Mouse (Mus musculus) heart, adult 9 months (tissue): ENCODE results near the gene Cbx6.

Experiments used
- DNase-seq, 2 experiments: peaks; one replicate each; pipeline ENCODE4 v3.0.0; 2022; ENCODE audit warnings: low spot score in 2 of 2

The Cbx6 gene

GRCm38 (mm10) chr15:79803533-79804351, 30.7 kb downstream of the Cbx6 start:
- no peak for DNase-seq

DNA sequence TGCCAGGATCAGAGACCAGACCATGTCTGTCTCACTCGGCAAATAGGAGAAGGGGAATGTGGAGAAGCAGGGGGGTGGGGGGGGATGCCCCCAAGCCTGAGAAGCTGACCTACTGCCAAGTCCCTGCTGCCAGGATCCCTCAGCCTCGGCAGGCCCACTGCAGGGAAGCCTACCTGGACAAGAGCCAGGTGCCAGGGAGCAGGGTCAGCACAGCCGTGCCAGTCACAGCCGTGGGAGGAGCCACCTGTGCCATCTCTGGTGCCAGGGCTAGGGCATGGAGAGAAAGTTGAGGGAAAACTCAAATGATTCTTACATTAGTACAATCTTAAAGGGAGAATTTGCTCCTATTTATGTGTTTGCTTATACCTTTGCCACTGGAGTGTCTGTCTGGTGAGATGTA, 32.2 kb downstream of the Cbx6 start:
- DNase-seq, result no peak

GRCm38 (mm10) chr15:79801646-79802045, 32.8 kb downstream of the Cbx6 start:
- DNase-seq, result no peak

GRCm38 (mm10) chr15:79800701-79801100, 33.8 kb downstream of the Cbx6 start:
- no peak for DNase-seq

DNA sequence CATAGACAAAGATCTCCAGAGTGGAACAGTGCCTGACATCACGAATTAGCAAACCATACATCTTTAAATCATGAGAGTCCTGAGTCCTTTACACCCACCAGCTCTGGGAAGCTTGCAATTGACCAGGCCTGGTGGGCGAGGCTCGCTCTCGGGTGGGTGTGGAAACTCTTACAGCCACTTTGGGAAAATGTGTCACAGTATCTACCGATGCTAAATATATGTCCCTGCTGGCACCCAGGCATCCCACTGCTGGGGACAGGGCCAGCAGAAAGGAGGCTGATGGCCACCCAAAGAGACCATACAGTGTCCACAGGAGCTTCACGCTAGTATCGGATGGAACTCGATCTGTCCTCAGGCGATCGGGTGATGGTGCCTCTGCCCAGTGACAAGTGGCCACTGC, 35.9 kb downstream of the Cbx6 start:
- DNase-seq, result no peak

- no peak for DNase-seq
Measured at GRCm38 (mm10) chr15:79797680-79798079, 36.8 kb downstream of the Cbx6 start.

- DNase-seq, result no peak
Measured at GRCm38 (mm10) chr15:79797096-79797495, 37.4 kb downstream of the Cbx6 start.

DNA sequence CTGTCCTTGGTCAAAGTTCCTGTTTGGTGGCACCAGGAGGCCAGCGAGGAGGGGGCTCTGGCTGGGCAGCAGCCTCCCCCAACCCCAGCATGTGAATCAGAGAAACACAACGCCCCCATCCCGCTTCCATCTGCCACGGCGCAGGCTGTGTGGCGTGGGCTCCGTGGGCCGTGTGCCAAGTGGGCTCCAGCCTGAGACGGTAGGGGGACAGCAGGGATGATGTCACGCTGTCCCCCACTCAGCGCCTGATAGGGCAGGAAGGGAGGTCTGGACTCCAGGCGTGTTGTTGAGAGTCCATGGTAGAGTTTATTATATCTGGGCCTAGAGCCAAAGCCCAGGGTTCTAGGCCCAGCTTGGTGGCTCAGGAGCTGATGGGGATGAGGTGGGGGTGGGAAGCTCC, 38.2 kb downstream of the Cbx6 start:
- no peak for DNase-seq

DNA sequence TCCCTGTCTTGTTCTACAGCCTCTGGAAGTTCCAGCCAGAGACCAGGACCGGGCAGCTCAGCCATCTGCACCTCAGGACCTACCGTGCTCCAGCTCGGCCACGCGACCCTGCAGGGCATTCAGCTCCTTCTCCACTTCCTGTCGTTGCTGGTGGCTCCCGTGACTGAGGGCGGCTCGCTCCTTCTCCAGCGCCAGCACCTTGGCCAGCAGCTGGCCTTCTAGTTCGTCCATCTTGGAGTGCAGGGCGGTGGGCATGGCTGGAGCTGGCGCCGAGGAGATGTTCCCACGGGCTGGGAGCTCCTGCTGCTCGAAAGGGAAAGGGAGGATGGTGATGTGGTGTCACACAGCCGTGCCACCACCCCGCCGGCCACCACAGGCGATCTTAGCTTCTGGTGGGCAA, 40.3 kb downstream of the Cbx6 start:
- no peak for DNase-seq

DNA sequence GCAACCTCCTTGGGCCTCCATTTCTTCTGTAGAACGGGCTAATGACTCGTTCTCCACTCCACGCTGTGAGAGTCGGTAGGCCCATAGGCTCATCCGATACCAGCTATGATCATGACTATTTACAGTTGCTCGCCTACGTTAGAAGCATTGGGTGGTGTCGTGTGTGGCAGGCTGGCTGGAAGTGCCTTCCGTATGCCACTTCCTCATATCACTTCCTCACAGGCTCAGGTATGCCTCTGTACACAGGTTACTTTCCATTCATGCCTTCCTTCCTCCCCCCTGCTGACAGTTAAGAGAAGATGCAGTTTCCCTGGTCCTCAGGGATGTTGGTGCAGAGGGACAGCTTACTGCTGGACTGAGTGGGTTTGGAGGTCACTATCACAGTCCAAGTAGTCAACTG, 41.4 kb downstream of the Cbx6 start:
- no peak for DNase-seq

GRCm38 (mm10) chr15:79792455-79792854, 42.0 kb downstream of the Cbx6 start:
- no peak for DNase-seq

- DNase-seq, result no peak
Measured at GRCm38 (mm10) chr15:79791502-79791901, 43.0 kb downstream of the Cbx6 start.

DNA sequence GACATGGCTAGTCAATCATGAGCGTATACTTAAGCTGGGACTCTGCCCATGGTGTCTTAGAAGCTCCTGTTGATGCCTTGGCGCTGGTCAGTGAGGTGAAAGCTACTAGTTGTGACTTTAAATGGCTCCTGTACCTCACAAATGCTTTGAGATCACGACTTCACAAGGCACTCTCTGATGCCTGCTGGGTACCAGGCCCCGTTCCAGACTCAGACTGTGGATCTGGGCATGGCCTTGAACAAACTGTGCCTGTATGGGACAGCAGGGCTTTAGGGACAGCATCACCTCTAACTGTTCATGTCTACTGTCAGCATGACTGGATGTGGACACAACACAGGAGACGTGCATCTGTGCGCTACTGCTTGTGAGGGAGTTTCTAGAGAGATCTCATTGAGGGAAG, 43.6 kb downstream of the Cbx6 start:
- DNase-seq, result no peak

GRCm38 (mm10) chr15:79790111-79790510, 44.4 kb downstream of the Cbx6 start:
- DNase-seq, result no peak

- DNase-seq, result no peak
Measured at GRCm38 (mm10) chr15:79787815-79788214, 46.7 kb downstream of the Cbx6 start.

- no peak for DNase-seq
Measured at GRCm38 (mm10) chr15:79785056-79785455, 49.4 kb downstream of the Cbx6 start.

DNA sequence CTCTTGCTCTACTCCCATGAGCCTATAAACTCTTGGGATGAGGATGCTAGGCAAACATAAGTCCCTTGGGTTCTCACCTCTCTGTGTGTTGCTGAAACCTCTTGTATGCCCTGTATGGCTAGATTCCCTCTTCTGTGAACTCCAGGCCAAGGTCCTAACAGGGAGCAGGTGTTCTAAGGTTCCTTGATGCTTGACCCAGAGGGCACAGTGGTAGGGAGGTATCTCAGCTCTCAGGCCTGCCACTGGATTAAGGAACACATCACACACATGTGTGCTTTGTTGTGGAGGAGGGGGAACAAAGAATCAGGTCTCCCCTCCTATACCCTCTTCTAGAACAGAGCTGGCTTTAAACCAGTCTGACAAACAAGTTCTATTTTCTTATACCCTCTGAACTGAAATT, 56.7 kb downstream of the Cbx6 start, which contains the start of gene Dnal4:
TSS of gene Dnal4 (minus strand) at position 101 of the 400 bp plus-strand sequence.
- no peak for DNase-seq

DNA sequence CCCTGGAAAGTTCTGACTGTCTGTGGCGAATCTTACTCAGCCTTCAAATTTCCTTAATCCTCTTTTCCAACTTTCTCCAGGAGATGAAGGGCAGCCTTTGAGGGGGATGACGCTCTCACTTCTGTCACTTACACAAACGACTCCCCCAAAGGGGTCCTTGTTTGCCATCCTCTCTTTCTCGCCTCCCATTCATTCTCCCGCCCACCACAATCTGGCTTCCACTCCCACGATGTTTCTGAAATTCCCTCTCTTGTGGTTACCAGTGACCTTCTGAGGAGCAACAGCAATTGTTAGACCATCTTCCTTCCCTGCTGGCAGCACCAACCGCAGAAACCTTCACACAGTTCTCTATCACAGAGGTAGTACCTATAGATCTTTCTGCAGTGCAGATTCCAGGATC, 58.8 kb downstream of the Cbx6 start:
- DNase-seq, result no peak

DNA sequence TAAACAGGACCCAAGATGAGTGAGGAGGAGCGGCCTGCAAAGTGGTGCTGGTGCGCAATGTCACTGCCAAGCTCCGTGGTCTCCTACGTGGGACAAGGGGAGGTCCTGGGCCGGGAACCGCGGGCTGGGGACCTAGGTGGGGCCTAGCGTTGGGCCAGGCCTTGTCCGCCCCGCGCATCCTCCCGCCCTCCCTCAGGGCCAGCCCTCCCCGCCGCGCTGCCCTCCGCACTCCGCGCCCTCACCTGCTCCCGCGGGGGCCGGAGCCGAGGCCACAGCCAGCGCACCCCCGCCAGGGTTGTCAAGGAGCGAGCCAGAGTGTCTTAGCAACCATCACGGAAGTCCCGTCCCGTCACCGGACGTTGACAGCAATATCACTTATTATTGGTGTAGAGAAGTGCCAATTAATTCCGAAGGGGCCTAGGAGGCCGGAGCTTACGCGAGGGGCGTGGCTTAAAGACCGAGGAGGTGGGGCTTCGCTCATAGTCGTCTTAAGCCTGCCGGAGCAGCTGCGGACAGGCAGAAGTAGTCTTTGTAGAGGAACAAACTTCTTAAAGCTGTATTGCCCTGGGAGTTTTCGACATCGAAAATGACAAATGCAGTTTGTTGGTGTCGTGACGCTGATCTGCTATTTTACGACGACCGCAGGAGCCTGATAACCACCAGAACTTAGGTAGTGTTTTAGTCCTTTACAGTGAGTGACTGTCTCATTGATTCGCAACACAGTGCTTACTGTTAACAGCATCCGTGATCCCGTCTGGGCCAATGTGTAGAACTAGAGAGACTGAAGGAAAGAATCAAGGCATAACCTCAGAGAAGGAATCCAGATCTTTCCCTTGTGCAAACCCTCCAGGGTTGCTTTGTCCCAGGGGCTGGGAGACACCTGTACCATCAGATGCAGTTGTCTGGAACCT, 60.1 kb downstream of the Cbx6 start:
- peak; percentile 98 to 99 for DNase-seq
